Mouse (Mus musculus): Measurements from ENCODE around the gene Smarcd2. TPM values are rescaled to one million over a fixed set of nuclear protein-coding genes. Genes with fewer than 3 reads are reported as not detected.
"Not testable (repeated sequence)": the region's sequence is repeated elsewhere in the genome, so short reads cannot be mapped to it uniquely, and the experiment has no call there.

The Smarcd2 gene
- total RNA-seq, 2 experiments from 2014 or later, result 16.5 to 18.8 TPM

- H3K27ac ChIP-seq, result no peak overlapping the region
- no peak for TF ChIP-seq CTCF (IDR thresholded peaks at IDR 0.05)
- H3K4me3 ChIP-seq, result no peak overlapping the region
- DNase-seq (ENCODE audit: extremely low spot score in 1 of 2, low spot score in 2 of 2), result no peak
- intact Hi-C loops (cut with DNase I), result no loop called here
Observed at GRCm38 (mm10) chr11:106264988-106265387, 7.8 kb downstream of the Smarcd2 start.

DNA sequence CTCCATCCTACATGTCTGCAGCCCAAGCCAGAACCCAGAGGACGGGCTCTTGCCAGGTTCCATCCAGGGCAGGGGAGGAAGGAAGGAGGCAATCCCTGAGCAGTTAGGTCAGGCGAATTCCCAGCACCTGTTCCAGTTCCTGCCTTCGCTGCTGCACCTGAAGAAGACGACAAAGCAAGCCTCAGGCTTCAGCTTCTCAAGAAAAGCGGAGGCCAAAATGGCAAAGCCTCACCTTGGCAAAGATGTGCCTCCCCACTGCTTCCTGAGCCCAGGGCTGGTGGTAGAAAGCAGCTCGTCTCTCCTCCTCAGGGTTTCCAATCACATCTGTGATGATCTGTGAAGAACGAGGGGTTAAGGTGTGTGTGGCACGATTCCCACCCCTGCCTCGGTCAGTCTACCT, 8.8 kb downstream of the Smarcd2 start:
- no peak overlapping the region for H3K4me3 ChIP-seq
- intact Hi-C loops (cut with DNase I), result no loop called here
- no peak overlapping the region for H3K27ac ChIP-seq
- no peak for TF ChIP-seq CTCF (IDR thresholded peaks at IDR 0.05)
- no peak for DNase-seq (ENCODE audit: extremely low spot score in 1 of 2, low spot score in 2 of 2)

DNA sequence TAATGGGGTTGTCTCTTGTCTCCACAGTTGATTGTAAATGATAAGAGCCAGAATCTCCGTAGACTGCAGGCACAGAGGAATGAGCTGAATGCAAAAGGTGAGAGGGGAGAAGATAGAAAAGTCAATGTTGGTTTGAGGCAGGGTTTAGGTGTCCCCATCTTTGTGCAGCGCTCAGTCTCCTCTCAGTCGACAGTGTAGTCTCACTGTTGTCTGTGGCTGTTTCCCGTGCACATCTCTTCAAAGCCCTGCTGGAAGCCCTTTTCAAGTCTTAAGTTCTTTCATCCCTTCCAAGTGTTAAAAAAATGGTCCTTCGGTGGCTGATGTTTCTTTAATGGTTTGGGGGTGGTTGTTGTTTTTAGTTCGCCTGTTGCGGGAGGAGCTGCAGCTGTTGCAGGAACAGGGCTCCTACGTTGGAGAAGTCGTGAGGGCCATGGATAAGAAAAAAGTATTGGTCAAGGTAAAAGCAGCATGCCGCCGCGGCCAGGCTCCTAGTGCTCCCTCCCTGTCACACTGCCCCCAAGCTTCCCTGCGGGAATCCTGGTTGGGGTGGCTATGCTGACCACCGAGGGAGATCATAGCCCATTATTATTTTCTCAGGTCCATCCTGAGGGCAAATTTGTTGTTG, 11.8 kb downstream of the Smarcd2 start:
- no peak for TF ChIP-seq CTCF (IDR thresholded peaks at IDR 0.05)
- H3K27ac ChIP-seq, result no peak overlapping the region
- intact Hi-C loops (cut with DNase I), result no loop called here
- DNase-seq (ENCODE audit: extremely low spot score in 1 of 2, low spot score in 2 of 2), result no peak
- H3K4me3 ChIP-seq, result no peak overlapping the region

GRCm38 (mm10) chr11:106256775-106257174, 16.0 kb downstream of the Smarcd2 start:
- H3K4me3 ChIP-seq, result peak overlapping the region; percentile 74
- peak; percentile 44 for TF ChIP-seq CTCF (IDR thresholded peaks at IDR 0.05)
- intact Hi-C loops (cut with DNase I), result loop anchor here (2.0 to 5.0 kb wide), 3 partner anchors 16 to 71 kb away; partner anchors contain the start of genes Ccdc47, Ddx42 and Smarcd2
- peak overlapping the region; percentile 93; the same call in 1 of the 2 replicates for H3K27ac ChIP-seq
- no peak for DNase-seq (ENCODE audit: extremely low spot score in 1 of 2, low spot score in 2 of 2)

- TF ChIP-seq CTCF (IDR thresholded peaks at IDR 0.05), result no peak; the same call in 1 of the 2 replicates
- peak within 1 kb of the TSS; percentile 93 for H3K27ac ChIP-seq
- DNase-seq (ENCODE audit: extremely low spot score in 1 of 2, low spot score in 2 of 2), result peak; percentile 96 to 98
- peak within 1 kb of the TSS; percentile 74 for H3K4me3 ChIP-seq
- intact Hi-C loops (cut with DNase I), result loop anchor here (2.0 to 5.0 kb wide), 3 partner anchors 17 to 71 kb away; partner anchors contain the start of genes Ccdc47, Ddx42 and Smarcd2
Observed at GRCm38 (mm10) chr11:106255685-106256451, 16.9 kb downstream of the Smarcd2 start, which contains the start of the genes Ftsj3 and Psmc5. Gene Ftsj3 (minus strand): TSS chr11:106256079. Gene Psmc5 (plus strand): TSS chr11:106256154.

DNA sequence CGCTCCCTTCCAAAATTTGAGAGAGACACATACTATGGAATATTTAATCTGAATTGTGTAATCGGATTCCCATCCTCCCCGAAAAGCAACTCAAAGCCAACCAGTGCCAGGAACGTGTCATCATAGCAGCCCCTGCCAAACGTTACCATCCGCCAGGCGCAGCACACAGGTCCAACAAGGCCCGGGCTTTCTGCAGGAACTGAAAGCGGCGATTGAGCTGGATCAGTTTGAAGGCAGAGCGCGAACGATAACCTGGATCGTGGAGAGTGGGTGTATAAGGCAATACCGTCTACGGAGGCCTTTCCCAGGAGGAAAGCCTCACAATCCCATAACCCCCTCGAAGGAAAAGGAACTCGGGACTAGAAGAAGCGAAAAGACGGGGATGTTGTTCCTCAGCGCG, 17.6 kb downstream of the Smarcd2 start:
- no peak for TF ChIP-seq CTCF (IDR thresholded peaks at IDR 0.05)
- peak overlapping the region; percentile 74 for H3K4me3 ChIP-seq
- H3K27ac ChIP-seq, result peak overlapping the region; percentile 42; the same call in 1 of the 2 replicates
- intact Hi-C loops (cut with DNase I), result loop anchor here (5.0 kb wide), 2 partner anchors 38 to 72 kb away; partner anchors contain the start of genes Ccdc47 and Ddx42
- no peak for DNase-seq (ENCODE audit: extremely low spot score in 1 of 2, low spot score in 2 of 2)

DNA sequence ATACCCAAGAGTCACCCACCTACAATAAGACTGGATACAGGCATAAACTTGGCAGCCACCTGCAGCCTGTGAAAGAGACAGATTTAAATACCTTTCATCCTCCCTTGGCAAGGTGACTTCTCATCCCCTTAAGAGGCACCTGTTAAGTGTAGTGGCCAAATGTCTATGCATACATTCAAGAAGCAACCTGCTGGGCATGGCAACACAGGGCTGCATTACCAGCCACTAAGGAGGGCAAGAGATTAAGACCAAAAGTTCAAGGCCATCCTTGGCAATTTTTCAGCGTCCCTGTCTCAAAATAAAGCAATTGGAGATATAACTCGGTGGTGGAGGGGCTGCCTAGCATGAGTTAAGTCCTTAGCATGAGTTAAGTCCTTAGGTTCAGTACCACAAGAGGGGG, 18.0 kb downstream of the Smarcd2 start:
- DNase-seq (ENCODE audit: extremely low spot score in 1 of 2, low spot score in 2 of 2), result no peak
- Histone ChIP-seq H3K27ac (peak overlapping the region; percentile 42; the same call in 1 of the 2 replicates), H3K4me3 (peak overlapping the region; percentile 74)
- intact Hi-C loops (cut with DNase I), result loop anchor here (5.0 kb wide), 2 partner anchors 37 to 73 kb away; partner anchors contain the start of genes Ccdc47 and Ddx42
- TF ChIP-seq CTCF (IDR thresholded peaks at IDR 0.05), result no peak

DNA sequence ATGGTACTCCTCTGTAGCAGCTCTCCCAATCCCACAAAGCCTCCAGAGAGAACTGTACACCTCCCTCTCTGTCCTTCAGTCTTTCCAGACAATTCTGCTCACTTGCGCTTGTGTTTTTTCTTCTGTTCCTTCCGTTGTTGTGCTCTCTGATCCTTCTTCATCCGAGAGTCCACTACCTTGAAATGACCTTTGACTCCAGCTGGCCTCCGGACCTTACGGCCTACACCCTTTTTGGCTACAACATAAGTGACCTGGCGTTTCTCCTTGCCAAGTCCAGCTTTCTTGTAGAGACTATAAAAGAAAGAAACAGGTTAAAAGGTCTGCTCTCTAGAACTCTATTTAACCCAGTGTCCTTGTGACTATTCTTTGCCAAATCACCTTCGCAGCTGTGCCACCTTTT, 23.4 kb downstream of the Smarcd2 start:
- DNase-seq (ENCODE audit: extremely low spot score in 1 of 2, low spot score in 2 of 2), result no peak
- no peak for TF ChIP-seq CTCF (IDR thresholded peaks at IDR 0.05)
- intact Hi-C loops (cut with DNase I), result no loop called here
- H3K4me3 ChIP-seq, result no peak overlapping the region
- H3K27ac ChIP-seq, result no peak overlapping the region

GRCm38 (mm10) chr11:106246834-106247233, 25.9 kb downstream of the Smarcd2 start:
- no peak overlapping the region for H3K27ac ChIP-seq
- TF ChIP-seq CTCF (IDR thresholded peaks at IDR 0.05), result peak; percentile 46
- DNase-seq (ENCODE audit: extremely low spot score in 1 of 2, low spot score in 2 of 2), result no peak
- no peak overlapping the region for H3K4me3 ChIP-seq
- intact Hi-C loops (cut with DNase I), result no loop called here

GRCm38 (mm10) chr11:106233978-106234377, 38.8 kb downstream of the Smarcd2 start:
- H3K4me3 ChIP-seq; DNase-seq (ENCODE audit: extremely low spot score in 1 of 2, low spot score in 2 of 2); H3K27ac ChIP-seq; intact Hi-C loops (cut with DNase I): not testable (repeated sequence)
- TF ChIP-seq CTCF (IDR thresholded peaks at IDR 0.05), result peak; percentile 41

- intact Hi-C loops (cut with DNase I), result no loop called here
Observed at GRCm38 (mm10) chr11:106220603-106221002, 52.2 kb downstream of the Smarcd2 start.

More at GRCm38 (mm10) chr11:106220603-106221002, 52.2 kb downstream of the Smarcd2 start:
- DNase-seq (ENCODE audit: extremely low spot score in 1 of 2, low spot score in 2 of 2), result no peak
- no peak for TF ChIP-seq CTCF (IDR thresholded peaks at IDR 0.05)
- Histone ChIP-seq H3K27ac (no peak overlapping the region), H3K4me3 (no peak overlapping the region)
